Comparison of ENCODE assay signal across 9 mouse cellular contexts in the genomic region with DNA sequence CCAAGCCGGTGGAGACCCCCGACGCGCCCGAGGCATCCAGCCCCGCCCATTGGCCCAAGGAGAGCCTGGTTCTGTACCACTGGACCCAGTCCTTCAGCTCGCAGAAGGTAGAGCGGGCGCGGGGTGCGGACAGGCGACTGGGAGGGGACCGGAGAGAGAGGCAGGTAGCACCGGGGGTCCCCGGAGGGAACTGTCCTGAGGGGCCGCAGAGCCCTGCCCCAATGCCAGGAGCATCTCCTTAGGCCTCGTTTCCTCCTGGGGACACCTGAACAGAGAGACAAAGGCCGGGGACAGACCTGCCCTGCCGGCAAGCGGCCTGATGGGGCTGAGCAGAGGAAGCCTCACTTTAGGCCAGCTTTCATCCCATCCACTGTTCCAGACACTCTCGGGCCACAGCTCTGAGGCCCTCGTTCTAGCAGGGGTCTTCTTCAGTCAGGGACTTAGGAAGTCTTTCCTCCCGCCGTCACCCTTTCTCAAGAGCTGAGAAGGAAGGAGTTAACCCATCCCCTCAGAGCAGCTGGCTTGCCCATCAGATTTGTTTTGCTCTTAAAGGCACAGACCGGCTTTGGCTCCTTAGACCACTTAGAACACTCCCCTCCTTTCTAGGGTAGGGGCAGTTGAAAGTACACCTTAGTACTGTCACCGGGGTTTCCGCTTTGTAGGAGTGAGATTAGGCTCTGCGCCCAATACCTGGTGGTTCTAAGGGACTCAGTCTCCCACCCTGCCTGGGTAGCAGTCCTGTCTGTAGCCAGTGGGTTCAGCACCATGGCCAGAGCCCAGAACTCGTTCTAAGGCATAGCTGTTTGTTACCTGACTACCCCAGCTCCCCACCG. TPM values are rescaled to one million over a fixed set of nuclear protein-coding genes. Genes with fewer than 3 reads are reported as not detected.
A peak's percentile ranks its signal among the peaks of the same experiment; 100 is the strongest.
DNase-seq lines count a peak whose midpoint lies in the region; ATAC-seq lines count a peak whose summit lies in the region.
"Had no signal": no experiment of that assay in that cellular context is flagged by ENCODE, and none has a peak within 500 bp of the region (broad histone marks: within the 10 kb centered on the region; RNA-seq: fewer than 3 reads in every experiment).

No protein-coding gene starts in this region.

- WGBS in heart, embryonic 16.5 days: 2% methylated on average over 30 of the region's 30 CpGs
- 3% methylated on average over 30 of the region's 30 CpGs for WGBS in limb, embryonic 11.5 days

- peaks cover 4% of the 10 kb centered on the region for H3K4me1 ChIP-seq in heart, embryonic 16.5 days (ENCODE audit: control insufficient read depth, insufficient read depth, low read length)
- H3K4me1 ChIP-seq in limb, embryonic 11.5 days (ENCODE audit: control insufficient read depth, insufficient read depth, low read length): peaks cover 2% of the 10 kb centered on the region; the same call in 1 of the 2 replicates

- H3K27ac ChIP-seq in heart, embryonic 16.5 days (ENCODE audit: low read length): no peak overlapping the region
- no peak overlapping the region for H3K27ac ChIP-seq in limb, embryonic 11.5 days (replicated peaks; ENCODE audit: low read depth, low read length)

- no peak for ATAC-seq in heart, embryonic 16.5 days (replicated peaks; ENCODE audit: extremely low read depth, insufficient read depth, low FRiP score)
- no peak for ATAC-seq in limb, embryonic 11.5 days (ENCODE audit: insufficient number of reproducible peaks, low FRiP score, low TSS enrichment, low read depth)

- H3K4me3 ChIP-seq in heart, embryonic 16.5 days (ENCODE audit: low read length): peak overlapping the region; percentile 25
- H3K4me3 ChIP-seq in limb, embryonic 11.5 days (ENCODE audit: low read depth, low read length): peak overlapping the region; percentile 15; the same call in 1 of the 2 replicates

- peak; percentile 45 for DNase-seq in adrenal gland, adult 2 months
- DNase-seq in adrenal gland, postnatal 4 days (ENCODE audit: low spot score in 2 of 2): no peak
- peak; percentile 51 for DNase-seq in 3T3-L1 (ENCODE audit: low read depth, low spot score)
- peak; percentile 50 to 81 for DNase-seq in cerebellum, postnatal 25 days
- peak; percentile 87 for DNase-seq in limb, embryonic 11.5 days (ENCODE audit: low spot score)
- DNase-seq in neural tube, embryonic 10.5 days (ENCODE audit: extremely low spot score, low spot score): peak; percentile 70
- no peak for DNase-seq in left cerebral cortex, adult 11 months (ENCODE audit: low spot score)

- no peaks in the 10 kb centered on the region for H3K36me3 ChIP-seq in heart, embryonic 16.5 days (ENCODE audit: control insufficient read depth, insufficient read depth)
- H3K36me3 ChIP-seq in limb, embryonic 11.5 days (ENCODE audit: control insufficient read depth, insufficient read depth, low read length): no peaks in the 10 kb centered on the region

- peak overlapping the region; percentile 49 for H3K4me2 ChIP-seq in heart, embryonic 16.5 days (ENCODE audit: low read depth, low read length)
- peak overlapping the region; percentile 27; the same call in 1 of the 2 replicates for H3K4me2 ChIP-seq in limb, embryonic 11.5 days (ENCODE audit: low read depth, severe bottlenecking)

- no peaks in the 10 kb centered on the region for H3K9me3 ChIP-seq in heart, embryonic 16.5 days (replicated peaks; ENCODE audit: control insufficient read depth, low read length)
- H3K9me3 ChIP-seq in limb, embryonic 11.5 days (ENCODE audit: control insufficient read depth, low read length): no peaks in the 10 kb centered on the region

- H3K9ac ChIP-seq in heart, embryonic 16.5 days (ENCODE audit: low read length): no peak overlapping the region
- H3K9ac ChIP-seq in limb, embryonic 11.5 days (ENCODE audit: low read length): no peak overlapping the region

- peaks cover 14% of the 10 kb centered on the region for H3K27me3 ChIP-seq in heart, embryonic 16.5 days (ENCODE audit: control insufficient read depth, insufficient read depth, low read length)
- H3K27me3 ChIP-seq in limb, embryonic 11.5 days (ENCODE audit: control insufficient read depth, insufficient read depth, low read length): peaks cover 21% of the 10 kb centered on the region

RNA-seq across cellular contexts. Expression of gene Gdap1l1, which starts 0.6 kb away (rescaled TPM):
- 1 to 10 TPM; 2.2 to 4.2 TPM for total RNA-seq in adrenal gland, adult 2 months (2021)
- 6.5 and 8.7 TPM in 2 replicates for polyA plus RNA-seq in adrenal gland, adult 2 months (2012; rRNA removed)
- total RNA-seq in adrenal gland, postnatal 4 days (2021): 10 to 100 TPM in 1 of 2 experiments, 1 to 10 TPM in 1; 9.7 to 10.3 TPM
- polyA plus RNA-seq in heart, embryonic 16.5 days (2015; fragmentation: Nextera tagmentation; extraction: Ambion mirVana): 0.18 and 0.36 TPM in 2 replicates
- polyA plus RNA-seq in limb, embryonic 11.5 days (2014; fragmentation: Nextera tagmentation; extraction: Ambion mirVana): 0.28 and 0.51 TPM in 2 replicates

RNA-seq across cellular contexts. Expression of gene Oser1, which starts 14.3 kb away (rescaled TPM):
- total RNA-seq in adrenal gland, adult 2 months (2021): 10 to 100 TPM; 29.2 to 49.2 TPM
- 3.0 TPM in 2 replicates for polyA plus RNA-seq in adrenal gland, adult 2 months (2012; rRNA removed)
- 10 to 100 TPM; 34.7 to 36.6 TPM for total RNA-seq in adrenal gland, postnatal 4 days (2021)
- 57.1 and 63.8 TPM in 2 replicates for polyA plus RNA-seq in heart, embryonic 16.5 days (2015; fragmentation: Nextera tagmentation; extraction: Ambion mirVana)
- 88.3 and 92.5 TPM in 2 replicates for polyA plus RNA-seq in limb, embryonic 11.5 days (2014; fragmentation: Nextera tagmentation; extraction: Ambion mirVana)

RNA-seq across cellular contexts. Expression of gene Fitm2, which starts 33.6 kb away (rescaled TPM):
- 100 to 1,000 TPM in 1 of 2 experiments, 10 to 100 TPM in 1; 88.8 to 102 TPM for total RNA-seq in adrenal gland, adult 2 months (2021)
- polyA plus RNA-seq in adrenal gland, adult 2 months (2012; rRNA removed): 58.7 and 60.9 TPM in 2 replicates
- total RNA-seq in adrenal gland, postnatal 4 days (2021): 10 to 100 TPM; 41.4 to 46.4 TPM
- 14.7 and 15.3 TPM in 2 replicates for polyA plus RNA-seq in heart, embryonic 16.5 days (2015; fragmentation: Nextera tagmentation; extraction: Ambion mirVana)
- 9.5 and 9.6 TPM in 2 replicates for polyA plus RNA-seq in limb, embryonic 11.5 days (2014; fragmentation: Nextera tagmentation; extraction: Ambion mirVana)

RNA-seq across cellular contexts. Expression of gene Jph2, which starts 41.0 kb away (rescaled TPM):
- 1 to 10 TPM; 3.1 to 6.2 TPM for total RNA-seq in adrenal gland, adult 2 months (2021)
- 8.2 and 8.3 TPM in 2 replicates for polyA plus RNA-seq in adrenal gland, adult 2 months (2012; rRNA removed)
- total RNA-seq in adrenal gland, postnatal 4 days (2021): 10 to 100 TPM in 1 of 2 experiments, 1 to 10 TPM in 1; 9.3 to 13.0 TPM
- polyA plus RNA-seq in heart, embryonic 16.5 days (2015; fragmentation: Nextera tagmentation; extraction: Ambion mirVana): 38.5 and 43.2 TPM in 2 replicates
- polyA plus RNA-seq in limb, embryonic 11.5 days (2014; fragmentation: Nextera tagmentation; extraction: Ambion mirVana): 0.16 and 0.45 TPM in 2 replicates

RNA-seq across cellular contexts. Expression of gene R3hdml, which starts 53.3 kb away (rescaled TPM):
- not detected for total RNA-seq in adrenal gland, adult 2 months (2021)
- polyA plus RNA-seq in adrenal gland, adult 2 months (2012; rRNA removed): not detected in 2 replicates
- 1 to 10 TPM in 1 of 2 experiments, not detected in 1; 4.6 TPM for total RNA-seq in adrenal gland, postnatal 4 days (2021)
- polyA plus RNA-seq in heart, embryonic 16.5 days (2015; fragmentation: Nextera tagmentation; extraction: Ambion mirVana): not detected in 2 replicates
- not detected in 2 replicates for polyA plus RNA-seq in limb, embryonic 11.5 days (2014; fragmentation: Nextera tagmentation; extraction: Ambion mirVana)
- polyA plus RNA-seq: spleen, adult 2 months had no signal

Comparison
In these comparisons a context has a peak if more than half of its experiments do, and no peak if none do; other contexts are left out.
1. DNase-seq: peak in adrenal gland, adult 2 months (single experiment), 3T3-L1 (single experiment), cerebellum, postnatal 25 days (2 of 2), limb, embryonic 11.5 days (single experiment) and neural tube, embryonic 10.5 days (single experiment); none in adrenal gland, postnatal 4 days (0 of 2) and left cerebral cortex, adult 11 months (single experiment).
2. RNA of gene Oser1, which starts 14.3 kb away (polyA plus RNA-seq): 88.3 to 92.5 TPM in limb, embryonic 11.5 days and 57.1 to 63.8 TPM in heart, embryonic 16.5 days; 3.0 TPM in adrenal gland, adult 2 months; every median in the first group is over 10 times any median in the second.